Mouse (Mus musculus) liver, postnatal 0 days (tissue): ENCODE results near the gene Cobll1.

Source experiments
- CTCF ChIP-seq: sonication (generic); IDR thresholded peaks from 2 replicates; pipeline ENCODE4 v1.5.1; 2016; ENCODE audit warnings: antibody characterized with exemption, low read depth
- EP300 ChIP-seq: IDR thresholded peaks from 2 replicates; pipeline ENCODE4 v1.6.1; 2016; ENCODE audit warnings: antibody characterized with exemption, low read depth, mild to moderate bottlenecking

DNA sequence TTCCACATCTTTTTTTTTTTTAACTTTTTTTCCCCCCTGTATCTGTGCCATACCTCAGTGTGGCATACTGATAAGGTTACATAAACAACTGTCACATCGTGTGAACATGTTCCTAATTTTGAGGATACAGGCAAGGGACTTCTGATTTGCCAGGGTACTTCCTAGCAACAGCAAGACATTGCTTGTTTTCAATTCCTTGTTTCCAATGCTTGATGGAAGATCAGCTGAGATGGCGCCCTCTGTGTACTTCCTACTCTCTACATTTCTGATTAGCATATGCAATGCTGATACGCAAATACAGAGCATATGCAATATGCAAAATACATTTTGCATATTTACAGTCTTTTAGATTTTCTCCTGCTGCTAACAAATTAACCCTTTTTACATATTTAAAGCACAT, 152.0 kb downstream of the Cobll1 start:
- TF ChIP-seq CTCF (no peak), EP300 (no peak)
